Mouse (Mus musculus) small intestine, adult 2 months (tissue): Measurements from ENCODE around the gene Ttc39d. TPM values are rescaled to one million over a fixed set of nuclear protein-coding genes. Genes with fewer than 3 reads are reported as not detected.
"Not testable (repeated sequence)": the region's sequence is repeated elsewhere in the genome, so short reads cannot be mapped to it uniquely, and the experiment has no call there.

Source experiments
- H3K27ac ChIP-seq: fragments of 200-500 bp; 2 replicates; pipeline ENCODE4 v1.5.1; 2012; ENCODE audit warnings: low read depth, low read length, control low read depth, inconsistent platforms; ENCODE audit not compliant: insufficient read depth
- H3K27me3 ChIP-seq: fragments of 200-500 bp; 2 replicates; pipeline ENCODE4 v1.6.1; 2012; ENCODE audit warnings: mild to moderate bottlenecking, moderate library complexity, low read length, inconsistent platforms; ENCODE audit not compliant: control insufficient read depth, insufficient read depth
- H3K36me3 ChIP-seq: fragments of 200-500 bp; 2 replicates; pipeline ENCODE4 v1.6.1; 2012; ENCODE audit warnings: mild to moderate bottlenecking, low read length, control low read depth, inconsistent platforms; ENCODE audit not compliant: control insufficient read depth, insufficient read depth
- H3K4me1 ChIP-seq: fragments of 200-500 bp; 2 replicates; pipeline ENCODE4 v1.6.1; 2012; ENCODE audit warnings: low read length, inconsistent platforms, mixed read lengths; ENCODE audit not compliant: control insufficient read depth, insufficient read depth, insufficient read length
- H3K4me3 ChIP-seq: fragments of 200-500 bp; 2 replicates; pipeline ENCODE4 v1.5.1; 2012; ENCODE audit warnings: low read depth, mild to moderate bottlenecking, control low read depth, inconsistent platforms, low read length, moderate library complexity
- CTCF ChIP-seq: fragments of 200-500 bp; IDR thresholded peaks from 2 replicates; pipeline ENCODE4 v1.5.1; 2012; ENCODE audit warnings: low read depth, mild to moderate bottlenecking, control low read depth, inconsistent platforms, low read length, moderate library complexity, mixed read lengths; ENCODE audit not compliant: insufficient replicate concordance, insufficient read length; ENCODE audit errors: extremely low read depth
- POLR2A ChIP-seq: fragments of 200-500 bp; IDR thresholded peaks from 2 replicates; pipeline ENCODE4 v1.6.1; 2012; ENCODE audit warnings: low read depth, mild to moderate bottlenecking, control low read depth, inconsistent platforms, low read length, moderate library complexity
- WGBS: fragments of 180-500 bp; shearing (Covaris S2); methylation state at CpG from one replicate; pipeline ENCODE4 v1.1.7; 2018; 5-methylcytosine and 5-hydroxymethylcytosine counted together
- polyA plus RNA-seq: library from polyadenylated mRNA; depleted of rRNA; stranded (reverse); fragments of >200 nt; gene quantifications from 2 replicates; pipeline ENCODE4 v1.2.3, GENCODE M21; 2012

The Ttc39d gene
- polyA plus RNA-seq, 1 experiment = not detected

DNA sequence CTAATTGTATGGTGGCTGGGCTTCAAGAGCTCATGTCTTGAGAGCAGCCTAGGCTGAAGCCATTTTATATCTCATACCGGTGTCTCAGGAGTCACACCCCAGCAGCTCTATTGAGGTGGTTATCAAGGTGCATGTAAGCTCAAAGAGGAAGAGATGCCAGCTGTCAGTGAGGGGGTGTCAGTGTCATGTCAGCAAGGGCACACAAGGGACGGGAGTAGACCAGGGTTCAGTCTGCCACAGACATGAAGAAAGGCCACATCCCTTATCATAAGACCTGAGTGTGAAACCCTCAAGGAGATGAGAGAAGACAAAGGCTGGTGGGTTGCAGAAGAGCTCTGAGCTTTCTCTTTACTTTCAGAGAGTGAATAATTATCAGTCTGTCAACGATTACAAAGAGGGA lies 33.1 kb upstream of the Ttc39d start:
- Histone ChIP-seq H3K4me1 (peaks cover 6% of the 10 kb centered on the region), H3K36me3 (no peaks in the 10 kb centered on the region; the same call in none of the 2 replicates), H3K4me3 (no peak overlapping the region), H3K27ac (no peak overlapping the region), H3K27me3 (no peaks in the 10 kb centered on the region)
- TF ChIP-seq CTCF (no peak), POLR2A (no peak)
- 66% methylated on average over 3 of the region's 3 CpGs for WGBS

DNA sequence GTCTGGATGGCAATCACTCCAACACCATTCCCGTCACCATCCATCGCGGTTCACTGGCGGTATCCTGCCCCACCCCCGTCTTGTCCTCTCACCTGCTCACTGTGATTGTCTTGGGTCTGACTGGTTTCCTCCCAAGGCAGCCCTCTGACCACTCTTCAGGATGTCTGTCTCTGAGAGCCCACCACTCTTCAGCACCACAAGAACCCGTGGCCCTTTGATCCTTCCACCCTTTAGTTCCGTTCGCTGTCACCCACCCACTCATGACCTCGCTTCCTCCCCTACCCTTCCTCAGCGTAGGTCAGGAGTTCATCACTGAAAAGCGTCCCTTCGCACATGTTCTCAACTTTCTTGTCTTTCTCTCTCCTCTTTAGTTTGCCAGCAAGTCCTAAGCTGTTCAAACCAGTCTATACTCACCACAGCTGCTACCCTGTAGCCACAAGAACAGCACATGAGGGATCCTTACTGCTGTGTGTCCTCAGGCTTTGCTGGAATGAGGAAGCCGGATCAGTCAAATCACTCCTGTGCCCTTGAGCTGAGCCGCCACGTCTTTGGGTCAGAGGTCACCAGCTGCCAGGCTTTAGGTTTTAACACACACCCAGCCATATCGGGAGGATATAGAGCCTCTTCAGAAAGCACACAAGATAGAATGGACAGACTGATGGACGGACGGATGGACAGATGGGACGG lies 32.4 kb upstream of the Ttc39d start:
- no peak overlapping the region for H3K27ac ChIP-seq
- peak overlapping the region; percentile 13; the same call in 1 of the 2 replicates for H3K4me3 ChIP-seq
- TF ChIP-seq CTCF = no peak
- TF ChIP-seq POLR2A = no peak
- WGBS = 76% methylated on average over 19 of the region's 19 CpGs
- no peaks in the 10 kb centered on the region; the same call in none of the 2 replicates for H3K36me3 ChIP-seq
- H3K27me3 ChIP-seq = no peaks in the 10 kb centered on the region
- peaks cover 6% of the 10 kb centered on the region for H3K4me1 ChIP-seq

DNA sequence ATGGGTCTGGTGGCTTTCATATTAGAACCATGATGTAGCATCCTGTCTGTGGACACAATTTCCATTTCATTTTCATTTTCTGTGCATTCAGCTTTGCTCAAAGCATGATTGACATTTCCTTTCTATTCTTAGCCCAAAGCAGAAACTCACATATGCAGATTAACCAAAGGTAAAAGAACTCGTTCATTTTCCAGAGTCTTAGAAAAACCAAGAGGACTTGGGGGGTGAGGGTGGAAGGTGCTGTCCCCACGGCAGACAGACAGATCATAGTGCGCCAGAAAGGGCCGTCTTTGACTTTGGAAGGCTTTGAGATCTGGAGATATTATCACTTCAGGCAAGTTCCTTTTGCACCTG lies 31.9 kb upstream of the Ttc39d start:
- no peak overlapping the region for H3K4me3 ChIP-seq
- TF ChIP-seq POLR2A (no peak), CTCF (no peak)
- H3K27me3 ChIP-seq = no peaks in the 10 kb centered on the region
- H3K27ac ChIP-seq = no peak overlapping the region
- no peaks in the 10 kb centered on the region; the same call in none of the 2 replicates for H3K36me3 ChIP-seq
- peaks cover 6% of the 10 kb centered on the region for H3K4me1 ChIP-seq
- 82% methylated on average over 4 of the region's 4 CpGs for WGBS

DNA sequence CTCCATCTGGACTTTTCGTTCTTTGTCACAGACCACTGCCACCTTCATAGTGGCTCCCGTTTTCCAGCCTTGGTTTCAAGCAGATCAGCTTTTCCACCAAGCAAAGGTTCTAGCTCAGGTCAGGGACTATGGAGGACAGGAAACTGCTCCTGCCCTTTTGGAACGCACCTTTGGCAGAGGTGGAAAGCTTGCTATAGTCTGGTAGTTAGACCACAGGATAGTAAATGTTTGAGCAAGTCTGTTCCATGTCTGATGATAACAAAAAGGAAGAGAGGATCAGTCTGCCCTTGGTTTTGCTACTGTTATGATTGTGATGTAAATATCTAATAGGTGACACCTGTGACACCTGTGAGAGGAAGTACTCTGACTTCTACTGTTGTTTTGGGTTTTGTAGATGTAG lies 31.3 kb upstream of the Ttc39d start:
- Histone ChIP-seq H3K27me3 (no peaks in the 10 kb centered on the region), H3K4me3 (no peak overlapping the region), H3K36me3 (no peaks in the 10 kb centered on the region; the same call in none of the 2 replicates), H3K27ac (no peak overlapping the region), H3K4me1 (peaks cover 6% of the 10 kb centered on the region)
- WGBS = 89% methylated on average over 3 of the region's 3 CpGs
- TF ChIP-seq CTCF (no peak), POLR2A (no peak)

DNA sequence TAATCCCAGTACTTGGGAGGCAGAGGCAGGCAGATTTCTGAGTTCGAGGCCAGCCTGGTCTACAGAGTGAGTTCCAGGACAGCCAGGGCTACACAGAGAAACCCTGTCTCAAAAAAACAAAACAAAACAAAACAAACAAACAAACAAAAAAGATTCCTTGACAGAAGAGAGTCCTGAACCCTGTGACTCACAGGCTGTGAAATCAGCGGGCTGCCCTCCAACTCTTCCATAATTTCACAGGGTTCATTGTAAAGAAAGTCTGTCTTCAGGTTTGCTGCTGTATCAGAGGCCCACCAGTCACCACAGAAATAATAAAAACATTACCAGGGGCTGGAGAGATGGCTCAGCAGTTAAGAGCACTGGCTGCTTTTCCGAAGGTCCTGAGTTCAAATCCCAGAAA lies 28.4 kb upstream of the Ttc39d start:
- peaks cover 10% of the 10 kb centered on the region for H3K36me3 ChIP-seq
- 95% methylated on average over 3 of the region's 3 CpGs for WGBS
- H3K27me3 ChIP-seq, H3K4me1 ChIP-seq, H3K4me3 ChIP-seq, H3K27ac ChIP-seq: not testable (repeated sequence)

DNA sequence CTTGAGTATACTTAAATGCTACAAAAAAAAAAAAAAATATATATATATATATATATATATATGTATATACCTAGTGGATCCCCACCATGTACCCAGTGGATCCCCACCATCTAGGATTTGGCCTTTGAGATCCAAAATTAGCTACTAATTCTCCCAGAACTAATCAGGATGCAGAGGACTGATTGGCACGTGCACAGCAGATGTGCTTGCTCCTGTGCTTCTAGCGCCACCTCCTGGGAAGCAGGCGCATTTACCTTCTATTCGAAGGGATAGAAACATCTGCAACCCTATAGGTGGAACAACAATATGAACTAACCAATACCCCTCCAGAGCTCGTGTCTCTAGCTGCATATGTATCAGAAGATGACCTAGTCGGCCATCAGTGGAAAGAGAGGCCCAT lies 27.3 kb upstream of the Ttc39d start:
- under 1% methylated on average over 6 of the region's 6 CpGs for WGBS

DNA sequence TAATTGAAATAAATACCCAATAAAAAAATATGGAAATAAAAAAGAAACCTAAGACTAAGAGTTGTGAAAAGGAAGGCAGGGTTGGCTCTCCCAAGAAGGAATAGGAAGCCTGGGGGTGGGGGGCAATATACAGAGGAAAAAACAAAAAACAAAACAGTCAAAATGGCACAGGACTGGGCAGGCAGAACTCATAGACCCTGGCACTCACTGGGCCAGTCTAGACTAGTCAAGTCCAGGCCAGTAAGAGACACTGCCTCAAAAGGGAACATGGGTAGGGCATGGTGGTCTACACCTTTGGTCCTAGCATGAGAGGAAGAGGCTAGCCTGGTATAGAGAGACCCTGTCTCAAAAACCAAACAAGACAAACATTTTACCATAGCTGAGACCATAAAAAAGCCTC lies 26.8 kb upstream of the Ttc39d start:
- no peaks in the 10 kb centered on the region for H3K27me3 ChIP-seq

More for the DNA sequence above, 27.3 kb upstream of the Ttc39d start:
- Histone ChIP-seq H3K36me3 (peaks cover 10% of the 10 kb centered on the region), H3K27me3 (no peaks in the 10 kb centered on the region), H3K4me3 (no peak overlapping the region), H3K4me1 (peaks cover under 1% of the 10 kb centered on the region; the same call in 1 of the 2 replicates), H3K27ac (no peak overlapping the region)
- TF ChIP-seq CTCF = peak; percentile 83; the same call in 1 of the 2 replicates
- no peak for TF ChIP-seq POLR2A

More for the DNA sequence above, 26.8 kb upstream of the Ttc39d start:
- Histone ChIP-seq H3K36me3 (peaks cover 13% of the 10 kb centered on the region), H3K27ac (no peak overlapping the region), H3K4me1 (no peaks in the 10 kb centered on the region), H3K4me3 (no peak overlapping the region)
- TF ChIP-seq CTCF (no peak), POLR2A (no peak)
